Mouse (Mus musculus): ENCODE results near the gene Gls. TPM values are rescaled to one million over a fixed set of nuclear protein-coding genes. Genes with fewer than 3 reads are reported as not detected.

Gls gene
- polyA plus RNA-seq, 1 experiment = 15.5 TPM

- Histone ChIP-seq H3K4me3 (ENCODE audit: insufficient read depth, low read depth, low read length) (no peak overlapping the region), H3K27ac (replicated peaks; ENCODE audit: low read depth, low read length) (no peak overlapping the region), H3K4me1 (ENCODE audit: control insufficient read depth, insufficient read depth, insufficient read length, low read length) (no peaks in the 10 kb centered on the region)
Measured at GRCm38 (mm10) chr1:52181994-52182393, 51.0 kb downstream of the Gls start.

- Histone ChIP-seq H3K27ac (replicated peaks; ENCODE audit: low read depth, low read length) (no peak overlapping the region), H3K4me1 (ENCODE audit: control insufficient read depth, insufficient read depth, insufficient read length, low read length) (no peaks in the 10 kb centered on the region), H3K4me3 (ENCODE audit: insufficient read depth, low read depth, low read length) (no peak overlapping the region)
Measured at GRCm38 (mm10) chr1:52179939-52180568, 53.0 kb downstream of the Gls start.

GRCm38 (mm10) chr1:52176999-52177398 lies 56.0 kb downstream of the Gls start:
- Histone ChIP-seq H3K4me3 (ENCODE audit: insufficient read depth, low read depth, low read length) (no peak overlapping the region), H3K4me1 (ENCODE audit: control insufficient read depth, insufficient read depth, insufficient read length, low read length) (peaks cover 3% of the 10 kb centered on the region; the same call in 1 of the 2 replicates), H3K27ac (replicated peaks; ENCODE audit: low read depth, low read length) (no peak overlapping the region)

GRCm38 (mm10) chr1:52175983-52176382 lies 57.0 kb downstream of the Gls start:
- Histone ChIP-seq H3K27ac (replicated peaks; ENCODE audit: low read depth, low read length) (no peak overlapping the region; the same call in 1 of the 2 replicates), H3K4me3 (ENCODE audit: insufficient read depth, low read depth, low read length) (no peak overlapping the region), H3K4me1 (ENCODE audit: control insufficient read depth, insufficient read depth, insufficient read length, low read length) (peaks cover 3% of the 10 kb centered on the region; the same call in 1 of the 2 replicates)

- peak overlapping the region; percentile 55 for H3K27ac ChIP-seq (replicated peaks; ENCODE audit: low read depth, low read length)
- H3K4me1 ChIP-seq (ENCODE audit: control insufficient read depth, insufficient read depth, insufficient read length, low read length) = peaks cover 3% of the 10 kb centered on the region; the same call in 1 of the 2 replicates
- no peak overlapping the region for H3K4me3 ChIP-seq (ENCODE audit: insufficient read depth, low read depth, low read length)
Measured at GRCm38 (mm10) chr1:52175321-52175720, 57.7 kb downstream of the Gls start.

- Histone ChIP-seq H3K4me3 (ENCODE audit: insufficient read depth, low read depth, low read length) (no peak overlapping the region), H3K4me1 (ENCODE audit: control insufficient read depth, insufficient read depth, insufficient read length, low read length) (peaks cover 3% of the 10 kb centered on the region; the same call in 1 of the 2 replicates), H3K27ac (replicated peaks; ENCODE audit: low read depth, low read length) (no peak overlapping the region)
Measured at GRCm38 (mm10) chr1:52171271-52171670, 61.8 kb downstream of the Gls start.

GRCm38 (mm10) chr1:52170747-52171146 lies 62.3 kb downstream of the Gls start:
- Histone ChIP-seq H3K4me1 (ENCODE audit: control insufficient read depth, insufficient read depth, insufficient read length, low read length) (peaks cover 3% of the 10 kb centered on the region; the same call in 1 of the 2 replicates), H3K4me3 (ENCODE audit: insufficient read depth, low read depth, low read length) (no peak overlapping the region), H3K27ac (replicated peaks; ENCODE audit: low read depth, low read length) (no peak overlapping the region)

GRCm38 (mm10) chr1:52170057-52170456 lies 63.0 kb downstream of the Gls start:
- no peak overlapping the region for H3K4me3 ChIP-seq (ENCODE audit: insufficient read depth, low read depth, low read length)
- H3K27ac ChIP-seq (replicated peaks; ENCODE audit: low read depth, low read length) = no peak overlapping the region
- peaks cover 3% of the 10 kb centered on the region; the same call in 1 of the 2 replicates for H3K4me1 ChIP-seq (ENCODE audit: control insufficient read depth, insufficient read depth, insufficient read length, low read length)

- peak overlapping the region; percentile 49 for H3K4me3 ChIP-seq (ENCODE audit: insufficient read depth, low read depth, low read length)
- no peaks in the 10 kb centered on the region; the same call in 1 of the 2 replicates for H3K4me1 ChIP-seq (ENCODE audit: control insufficient read depth, insufficient read depth, insufficient read length, low read length)
- H3K27ac ChIP-seq (replicated peaks; ENCODE audit: low read depth, low read length) = peak overlapping the region; percentile 66
Measured at GRCm38 (mm10) chr1:52166652-52167220, 66.3 kb downstream of the Gls start.

- Histone ChIP-seq H3K4me3 (ENCODE audit: insufficient read depth, low read depth, low read length) (no peak overlapping the region), H3K4me1 (ENCODE audit: control insufficient read depth, insufficient read depth, insufficient read length, low read length) (no peaks in the 10 kb centered on the region), H3K27ac (replicated peaks; ENCODE audit: low read depth, low read length) (no peak overlapping the region)
Measured at GRCm38 (mm10) chr1:52163707-52164457, 69.2 kb downstream of the Gls start.

- Histone ChIP-seq H3K27ac (replicated peaks; ENCODE audit: low read depth, low read length) (no peak overlapping the region), H3K4me1 (ENCODE audit: control insufficient read depth, insufficient read depth, insufficient read length, low read length) (peaks cover 4% of the 10 kb centered on the region), H3K4me3 (ENCODE audit: insufficient read depth, low read depth, low read length) (no peak overlapping the region)
Measured at GRCm38 (mm10) chr1:52161151-52161550, 71.9 kb downstream of the Gls start.

- Histone ChIP-seq H3K4me3 (ENCODE audit: insufficient read depth, low read depth, low read length) (no peak overlapping the region), H3K4me1 (ENCODE audit: control insufficient read depth, insufficient read depth, insufficient read length, low read length) (peaks cover 4% of the 10 kb centered on the region), H3K27ac (replicated peaks; ENCODE audit: low read depth, low read length) (no peak overlapping the region)
Measured at GRCm38 (mm10) chr1:52158490-52159381, 74.3 kb downstream of the Gls start.

GRCm38 (mm10) chr1:52158040-52158439 lies 75.0 kb downstream of the Gls start:
- no peak overlapping the region for H3K4me3 ChIP-seq (ENCODE audit: insufficient read depth, low read depth, low read length)
- H3K27ac ChIP-seq (replicated peaks; ENCODE audit: low read depth, low read length) = no peak overlapping the region
- H3K4me1 ChIP-seq (ENCODE audit: control insufficient read depth, insufficient read depth, insufficient read length, low read length) = peaks cover 4% of the 10 kb centered on the region

GRCm38 (mm10) chr1:52156351-52156750 lies 76.7 kb downstream of the Gls start:
- H3K27ac ChIP-seq (replicated peaks; ENCODE audit: low read depth, low read length) = no peak overlapping the region
- H3K4me3 ChIP-seq (ENCODE audit: insufficient read depth, low read depth, low read length) = no peak overlapping the region
- peaks cover 4% of the 10 kb centered on the region for H3K4me1 ChIP-seq (ENCODE audit: control insufficient read depth, insufficient read depth, insufficient read length, low read length)

- H3K27ac ChIP-seq (replicated peaks; ENCODE audit: low read depth, low read length) = no peak overlapping the region
- H3K4me1 ChIP-seq (ENCODE audit: control insufficient read depth, insufficient read depth, insufficient read length, low read length) = peaks cover 6% of the 10 kb centered on the region
- H3K4me3 ChIP-seq (ENCODE audit: insufficient read depth, low read depth, low read length) = no peak overlapping the region
Measured at GRCm38 (mm10) chr1:52154890-52155289, 78.1 kb downstream of the Gls start.
